Mouse (Mus musculus): ENCODE data around the gene Tmem135. TPM values are rescaled to one million over a fixed set of nuclear protein-coding genes. Genes with fewer than 3 reads are reported as not detected.
A peak's percentile ranks its signal among the peaks of the same experiment; 100 is the strongest.

Gene Tmem135
- polyA plus RNA-seq, 1 experiment from 2014 or later, result 35.7 TPM

- H3K4me3 ChIP-seq (ENCODE audit: low read depth, low read length), result no peak overlapping the region
- H3K36me3 ChIP-seq (ENCODE audit: control insufficient read depth, insufficient read depth, low read length), result no peaks in the 10 kb centered on the region
- H3K27ac ChIP-seq (ENCODE audit: low read length), result no peak overlapping the region
- no peak for ATAC-seq (ENCODE audit: insufficient number of reproducible peaks, insufficient read depth, low FRiP score, low read depth)
- WGBS, result 87% methylated on average over 4 of the region's 4 CpGs
- no peaks in the 10 kb centered on the region for H3K4me1 ChIP-seq (ENCODE audit: control insufficient read depth, insufficient read depth, low read length)
- H3K27me3 ChIP-seq (ENCODE audit: control insufficient read depth, insufficient read depth, low read length), result no peaks in the 10 kb centered on the region
- H3K9ac ChIP-seq (replicated peaks; ENCODE audit: low read depth, low read length), result no peak overlapping the region
- no peaks in the 10 kb centered on the region for H3K9me3 ChIP-seq (ENCODE audit: control insufficient read depth, low read depth, low read length)
- no peak overlapping the region for H3K4me2 ChIP-seq (replicated peaks; ENCODE audit: low read depth, low read length)
Observed at GRCm38 (mm10) chr7:89165528-89165927, 238.5 kb downstream of the Tmem135 start.

GRCm38 (mm10) chr7:89161610-89162378 is 242.2 kb downstream of the Tmem135 start:
- Histone ChIP-seq H3K27me3 (ENCODE audit: control insufficient read depth, insufficient read depth, low read length) (no peaks in the 10 kb centered on the region), H3K36me3 (ENCODE audit: control insufficient read depth, insufficient read depth, low read length) (peaks cover 4% of the 10 kb centered on the region; the same call in 1 of the 2 replicates), H3K4me2 (replicated peaks; ENCODE audit: low read depth, low read length) (no peak overlapping the region), H3K9ac (replicated peaks; ENCODE audit: low read depth, low read length) (no peak overlapping the region), H3K4me1 (ENCODE audit: control insufficient read depth, insufficient read depth, low read length) (peaks cover 7% of the 10 kb centered on the region; the same call in 1 of the 2 replicates), H3K27ac (ENCODE audit: low read length) (no peak overlapping the region), H3K9me3 (ENCODE audit: control insufficient read depth, low read depth, low read length) (no peaks in the 10 kb centered on the region), H3K4me3 (ENCODE audit: low read depth, low read length) (no peak overlapping the region)
- 69% methylated on average over 6 of the region's 6 CpGs for WGBS
- no peak; the same call in 1 of the 2 replicates for ATAC-seq (ENCODE audit: insufficient number of reproducible peaks, insufficient read depth, low FRiP score, low read depth)

- 0 out of 2 replicates have a peak overlapping the region, but pooled peaks have one; percentile 27 for H3K27ac ChIP-seq (ENCODE audit: low read length)
- no peaks in the 10 kb centered on the region for H3K9me3 ChIP-seq (ENCODE audit: control insufficient read depth, low read depth, low read length)
- H3K9ac ChIP-seq (replicated peaks; ENCODE audit: low read depth, low read length), result no peak overlapping the region
- H3K4me2 ChIP-seq (replicated peaks; ENCODE audit: low read depth, low read length), result no peak overlapping the region
- no peak for ATAC-seq (ENCODE audit: insufficient number of reproducible peaks, insufficient read depth, low FRiP score, low read depth)
- no peaks in the 10 kb centered on the region for H3K27me3 ChIP-seq (ENCODE audit: control insufficient read depth, insufficient read depth, low read length)
- no peak overlapping the region for H3K4me3 ChIP-seq (ENCODE audit: low read depth, low read length)
- peaks cover 9% of the 10 kb centered on the region for H3K36me3 ChIP-seq (ENCODE audit: control insufficient read depth, insufficient read depth, low read length)
- H3K4me1 ChIP-seq (ENCODE audit: control insufficient read depth, insufficient read depth, low read length), result peaks cover 7% of the 10 kb centered on the region; the same call in 1 of the 2 replicates
- WGBS, result 67% methylated on average over 8 of the region's 8 CpGs
Observed at GRCm38 (mm10) chr7:89157356-89157755, 246.7 kb downstream of the Tmem135 start.

GRCm38 (mm10) chr7:89156629-89157028 is 247.4 kb downstream of the Tmem135 start:
- 56% methylated on average over 4 of the region's 4 CpGs for WGBS

GRCm38 (mm10) chr7:89155741-89156140 is 248.3 kb downstream of the Tmem135 start:
- H3K36me3 ChIP-seq (ENCODE audit: control insufficient read depth, insufficient read depth, low read length), result peaks cover 13% of the 10 kb centered on the region
- peaks cover 7% of the 10 kb centered on the region; the same call in 1 of the 2 replicates for H3K4me1 ChIP-seq (ENCODE audit: control insufficient read depth, insufficient read depth, low read length)
- WGBS, result 61% methylated on average over 7 of the region's 7 CpGs
- no peaks in the 10 kb centered on the region for H3K9me3 ChIP-seq (ENCODE audit: control insufficient read depth, low read depth, low read length)
- H3K27me3 ChIP-seq (ENCODE audit: control insufficient read depth, insufficient read depth, low read length), result no peaks in the 10 kb centered on the region
- H3K27ac ChIP-seq (ENCODE audit: low read length), result no peak overlapping the region
- no peak overlapping the region for H3K4me3 ChIP-seq (ENCODE audit: low read depth, low read length)
- ATAC-seq (ENCODE audit: insufficient number of reproducible peaks, insufficient read depth, low FRiP score, low read depth), result no peak
- H3K4me2 ChIP-seq (replicated peaks; ENCODE audit: low read depth, low read length), result no peak overlapping the region
- no peak overlapping the region for H3K9ac ChIP-seq (replicated peaks; ENCODE audit: low read depth, low read length)

More at GRCm38 (mm10) chr7:89156629-89157028, 247.4 kb downstream of the Tmem135 start:
- Histone ChIP-seq H3K4me3 (ENCODE audit: low read depth, low read length) (no peak overlapping the region), H3K9ac (replicated peaks; ENCODE audit: low read depth, low read length) (no peak overlapping the region), H3K27ac (ENCODE audit: low read length) (no peak overlapping the region), H3K36me3 (ENCODE audit: control insufficient read depth, insufficient read depth, low read length) (peaks cover 9% of the 10 kb centered on the region), H3K4me1 (ENCODE audit: control insufficient read depth, insufficient read depth, low read length) (peaks cover 7% of the 10 kb centered on the region; the same call in 1 of the 2 replicates), H3K27me3 (ENCODE audit: control insufficient read depth, insufficient read depth, low read length) (no peaks in the 10 kb centered on the region), H3K9me3 (ENCODE audit: control insufficient read depth, low read depth, low read length) (no peaks in the 10 kb centered on the region), H3K4me2 (replicated peaks; ENCODE audit: low read depth, low read length) (no peak overlapping the region)
- no peak for ATAC-seq (ENCODE audit: insufficient number of reproducible peaks, insufficient read depth, low FRiP score, low read depth)

- Histone ChIP-seq H3K27me3 (ENCODE audit: control insufficient read depth, insufficient read depth, low read length) (no peaks in the 10 kb centered on the region), H3K36me3 (ENCODE audit: control insufficient read depth, insufficient read depth, low read length) (peaks cover 13% of the 10 kb centered on the region), H3K4me3 (ENCODE audit: low read depth, low read length) (no peak overlapping the region), H3K27ac (ENCODE audit: low read length) (no peak overlapping the region), H3K4me2 (replicated peaks; ENCODE audit: low read depth, low read length) (no peak overlapping the region), H3K9ac (replicated peaks; ENCODE audit: low read depth, low read length) (no peak overlapping the region), H3K4me1 (ENCODE audit: control insufficient read depth, insufficient read depth, low read length) (peaks cover 7% of the 10 kb centered on the region; the same call in 1 of the 2 replicates), H3K9me3 (ENCODE audit: control insufficient read depth, low read depth, low read length) (no peaks in the 10 kb centered on the region)
- 68% methylated on average over 6 of the region's 6 CpGs for WGBS
- no peak for ATAC-seq (ENCODE audit: insufficient number of reproducible peaks, insufficient read depth, low FRiP score, low read depth)
Observed at GRCm38 (mm10) chr7:89155223-89155622, 248.8 kb downstream of the Tmem135 start.

GRCm38 (mm10) chr7:89151345-89151744 is 252.7 kb downstream of the Tmem135 start:
- no peaks in the 10 kb centered on the region for H3K4me1 ChIP-seq (ENCODE audit: control insufficient read depth, insufficient read depth, low read length)
- H3K4me2 ChIP-seq (replicated peaks; ENCODE audit: low read depth, low read length), result no peak overlapping the region
- no peaks in the 10 kb centered on the region for H3K27me3 ChIP-seq (ENCODE audit: control insufficient read depth, insufficient read depth, low read length)
- ATAC-seq (ENCODE audit: insufficient number of reproducible peaks, insufficient read depth, low FRiP score, low read depth), result no peak
- 83% methylated on average over 6 of the region's 6 CpGs for WGBS
- no peaks in the 10 kb centered on the region for H3K9me3 ChIP-seq (ENCODE audit: control insufficient read depth, low read depth, low read length)
- no peak overlapping the region for H3K9ac ChIP-seq (replicated peaks; ENCODE audit: low read depth, low read length)
- H3K36me3 ChIP-seq (ENCODE audit: control insufficient read depth, insufficient read depth, low read length), result peaks cover 14% of the 10 kb centered on the region; the same call in 1 of the 2 replicates
- H3K27ac ChIP-seq (ENCODE audit: low read length), result no peak overlapping the region
- H3K4me3 ChIP-seq (ENCODE audit: low read depth, low read length), result no peak overlapping the region

GRCm38 (mm10) chr7:89140640-89141300 is 263.3 kb downstream of the Tmem135 start:
- no peaks in the 10 kb centered on the region for H3K9me3 ChIP-seq (ENCODE audit: control insufficient read depth, low read depth, low read length)
- H3K4me1 ChIP-seq (ENCODE audit: control insufficient read depth, insufficient read depth, low read length), result no peaks in the 10 kb centered on the region
- no peaks in the 10 kb centered on the region for H3K27me3 ChIP-seq (ENCODE audit: control insufficient read depth, insufficient read depth, low read length)
- H3K9ac ChIP-seq (replicated peaks; ENCODE audit: low read depth, low read length), result no peak overlapping the region
- 87% methylated on average over 5 of the region's 5 CpGs for WGBS
- H3K4me3 ChIP-seq (ENCODE audit: low read depth, low read length), result no peak overlapping the region
- H3K36me3 ChIP-seq (ENCODE audit: control insufficient read depth, insufficient read depth, low read length), result peaks cover 8% of the 10 kb centered on the region
- ATAC-seq (ENCODE audit: insufficient number of reproducible peaks, insufficient read depth, low FRiP score, low read depth), result no peak
- H3K27ac ChIP-seq (ENCODE audit: low read length), result no peak overlapping the region
- no peak overlapping the region for H3K4me2 ChIP-seq (replicated peaks; ENCODE audit: low read depth, low read length)

Measured in stomach, embryonic 14.5 days (tissue).